Mouse (Mus musculus) embryonic fibroblast, embryonic 13.5 days (primary cell): Measurements from ENCODE around the gene Foxn3.

ENCODE experiments used
- CTCF ChIP-seq: IDR thresholded peaks from 2 replicates; pipeline ENCODE4 v1.5.1; 2011; ENCODE audit warnings: mild to moderate bottlenecking, control low read depth, low read length, moderate library complexity, borderline replicate concordance; ENCODE audit not compliant: insufficient read depth
- POLR2A ChIP-seq: IDR thresholded peaks from 2 replicates; pipeline ENCODE4 v1.6.1; 2011; ENCODE audit warnings: low read depth, mild to moderate bottlenecking, control low read depth, low read length, moderate library complexity

- TF ChIP-seq POLR2A, result no peak
- TF ChIP-seq CTCF, result no peak
Measured at GRCm38 (mm10) chr12:99233386-99233785, 330.0 kb downstream of the Foxn3 start.
